Mouse (Mus musculus): ENCODE measurements around the gene Tox3.

The Tox3 gene

GRCm38 (mm10) chr8:90323824-90324223, 24.3 kb downstream of the Tox3 start:
- no peak for DNase-seq

GRCm38 (mm10) chr8:90322701-90323439, 25.3 kb downstream of the Tox3 start:
- DNase-seq = no peak

- no peak for DNase-seq
Observed at GRCm38 (mm10) chr8:90321255-90321654, 26.9 kb downstream of the Tox3 start.

DNA sequence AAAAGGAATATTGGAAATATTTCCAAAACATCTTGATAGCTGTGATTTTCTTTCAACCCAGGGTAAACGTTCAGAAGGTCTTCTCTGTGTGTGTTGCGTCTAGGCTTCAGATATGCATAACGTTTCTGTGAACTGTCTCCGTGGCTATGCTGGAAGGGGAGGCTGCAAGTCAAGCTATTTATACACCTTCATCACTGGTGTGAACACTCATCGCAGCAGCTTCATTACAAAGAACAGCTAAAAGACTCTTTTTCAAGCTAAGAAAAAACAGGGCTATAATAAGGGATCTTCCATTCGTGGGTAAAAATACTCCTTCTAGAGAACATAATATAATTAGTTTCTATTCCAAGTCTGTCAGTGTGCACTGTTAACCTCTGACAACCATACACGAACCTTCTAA, 33.8 kb downstream of the Tox3 start:
- DNase-seq = no peak

DNA sequence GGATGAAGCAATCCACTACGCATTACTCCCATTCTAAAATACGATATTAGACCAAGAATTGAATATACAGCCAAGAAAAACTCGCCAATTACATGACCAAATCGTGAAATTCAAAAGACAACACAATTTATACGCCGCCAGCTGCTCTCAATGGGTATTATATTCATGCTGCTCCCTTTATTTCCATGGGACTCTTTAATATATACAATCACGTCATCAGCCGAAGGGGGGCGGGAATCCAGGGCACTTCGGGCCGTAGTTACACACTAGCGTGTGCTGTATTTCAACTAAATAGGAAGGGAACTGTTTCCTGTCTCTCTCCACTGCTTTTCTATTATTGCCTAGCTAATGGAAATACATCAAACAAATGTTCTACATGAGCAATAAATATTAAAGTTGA, 45.2 kb downstream of the Tox3 start:
- no peak for DNase-seq

- DNase-seq = no peak
Observed at GRCm38 (mm10) chr8:90302252-90302651, 45.9 kb downstream of the Tox3 start.

- DNase-seq = no peak
Observed at GRCm38 (mm10) chr8:90301543-90301942, 46.6 kb downstream of the Tox3 start.

- DNase-seq = no peak
Observed at GRCm38 (mm10) chr8:90300973-90301372, 47.2 kb downstream of the Tox3 start.

DNA sequence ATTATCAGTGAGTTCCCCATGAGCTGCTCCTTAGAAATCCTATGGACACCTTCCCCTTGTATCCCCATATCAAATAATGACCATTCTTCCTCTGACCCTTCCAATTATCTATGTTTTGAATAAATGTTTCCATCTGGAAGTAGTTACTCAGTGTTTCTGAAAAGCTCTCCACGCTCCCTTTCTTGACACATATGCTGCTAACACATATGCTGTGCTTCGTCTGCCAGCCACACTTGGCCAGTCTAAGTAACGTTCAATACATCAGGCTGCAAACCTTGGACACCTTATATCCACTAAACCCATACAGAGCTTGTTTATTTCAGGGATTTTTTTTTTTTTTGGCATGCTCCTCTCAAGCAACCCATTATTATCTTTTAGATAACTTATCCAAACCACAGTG, 54.1 kb downstream of the Tox3 start:
- no peak for DNase-seq

GRCm38 (mm10) chr8:90290811-90291210, 57.3 kb downstream of the Tox3 start:
- no peak for DNase-seq

- DNase-seq = no peak
Observed at GRCm38 (mm10) chr8:90276722-90277121, 71.4 kb downstream of the Tox3 start.

DNA sequence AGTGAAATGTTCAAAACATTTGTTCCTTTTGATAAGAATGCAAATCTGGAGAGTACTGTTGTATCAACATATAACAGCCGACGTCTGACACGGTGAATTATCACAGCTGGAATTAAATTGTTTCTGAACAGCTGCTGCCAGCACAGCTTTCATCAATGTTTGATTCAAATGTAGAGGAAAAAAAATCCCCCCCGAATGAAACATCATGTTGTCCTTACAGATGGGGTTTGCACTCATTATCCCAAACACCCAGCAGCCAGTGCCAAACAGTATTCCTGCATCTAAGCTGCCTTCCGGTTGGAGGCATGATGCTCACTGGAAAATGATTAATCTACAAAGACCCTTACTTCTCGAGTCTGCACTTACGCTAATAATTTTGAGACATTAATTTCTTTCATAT, 75.0 kb downstream of the Tox3 start:
- no peak for DNase-seq

GRCm38 (mm10) chr8:90271920-90272319, 76.2 kb downstream of the Tox3 start:
- DNase-seq = no peak

GRCm38 (mm10) chr8:90267698-90268256, 80.4 kb downstream of the Tox3 start:
- DNase-seq = no peak

DNA sequence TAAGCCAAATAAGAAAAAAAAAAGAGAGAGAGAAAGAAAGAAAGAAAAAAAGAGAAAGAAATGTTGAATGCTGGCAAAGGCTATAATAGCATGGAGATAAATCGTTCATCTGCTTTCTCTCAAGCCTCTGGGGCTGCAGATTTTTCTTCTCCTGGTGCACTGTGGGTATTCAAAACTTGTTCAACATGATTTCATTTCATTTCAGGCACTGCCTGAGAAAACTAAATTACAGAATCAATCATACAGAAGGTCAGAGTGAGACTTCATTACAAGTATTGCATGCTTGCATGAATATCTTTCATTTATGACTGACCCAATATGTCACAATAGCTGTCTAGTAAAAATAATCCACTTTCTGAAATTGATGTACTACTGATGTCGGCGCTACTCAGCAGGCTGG, 81.2 kb downstream of the Tox3 start:
- DNase-seq = no peak

DNA sequence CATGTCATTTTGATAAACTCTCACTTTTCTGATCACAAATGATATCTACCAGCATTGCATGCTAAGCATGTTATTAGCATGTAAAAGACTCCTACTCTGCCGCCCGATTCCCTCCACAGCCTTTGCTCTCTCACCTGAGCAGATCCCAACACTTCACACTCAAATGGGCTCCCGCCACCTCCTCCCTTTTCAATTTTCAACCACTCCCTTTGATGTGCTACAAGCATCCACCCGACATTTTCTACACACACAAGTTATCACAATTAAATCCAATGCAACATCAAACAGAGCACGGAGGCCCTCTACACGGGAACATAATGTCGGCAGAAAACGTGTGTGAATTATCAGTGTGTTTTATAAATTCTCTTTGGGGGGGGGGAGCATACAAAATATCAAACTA, 81.9 kb downstream of the Tox3 start:
- no peak for DNase-seq

GRCm38 (mm10) chr8:90254158-90254867, 93.8 kb downstream of the Tox3 start:
- DNase-seq = no peak

DNA sequence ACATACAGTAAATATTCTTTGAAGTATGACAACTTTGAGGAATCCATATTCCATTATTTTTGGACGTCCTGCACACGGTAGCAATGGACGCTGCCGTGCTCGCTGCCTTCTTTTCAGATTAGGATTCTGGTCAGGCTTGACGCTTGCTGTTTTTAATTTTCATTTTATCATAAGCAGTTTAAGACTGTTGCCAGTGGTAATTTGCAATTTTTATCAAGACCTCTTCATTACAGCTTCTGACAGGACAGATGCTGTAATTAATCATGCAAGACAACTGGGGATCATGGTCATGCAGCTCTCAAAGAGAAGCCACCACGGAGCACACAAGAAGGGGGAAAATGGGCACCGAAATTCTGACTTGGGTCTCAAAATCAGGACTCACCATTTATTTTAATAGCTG, 101.8 kb downstream of the Tox3 start:
- no peak for DNase-seq

GRCm38 (mm10) chr8:90245828-90246227, 102.3 kb downstream of the Tox3 start:
- DNase-seq = no peak

DNA sequence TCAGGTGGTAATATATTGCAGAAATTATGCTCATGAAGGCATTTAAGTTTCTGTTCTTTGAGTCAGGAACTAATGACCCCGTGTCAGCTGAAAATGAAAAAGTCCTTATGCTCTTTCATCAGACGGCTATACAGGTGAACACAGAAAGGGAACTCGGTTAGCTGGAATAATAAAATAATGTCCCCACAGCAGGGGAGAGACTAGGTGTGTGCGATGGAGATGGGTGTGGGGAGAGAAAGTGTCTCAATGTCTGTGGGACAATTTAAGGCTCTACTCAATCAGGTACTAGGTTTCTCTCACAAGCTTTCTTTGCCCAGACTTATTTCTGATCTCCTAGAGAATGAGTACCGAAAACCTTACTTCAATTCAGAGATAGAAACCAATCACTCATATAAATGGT, 103.0 kb downstream of the Tox3 start:
- no peak for DNase-seq

DNA sequence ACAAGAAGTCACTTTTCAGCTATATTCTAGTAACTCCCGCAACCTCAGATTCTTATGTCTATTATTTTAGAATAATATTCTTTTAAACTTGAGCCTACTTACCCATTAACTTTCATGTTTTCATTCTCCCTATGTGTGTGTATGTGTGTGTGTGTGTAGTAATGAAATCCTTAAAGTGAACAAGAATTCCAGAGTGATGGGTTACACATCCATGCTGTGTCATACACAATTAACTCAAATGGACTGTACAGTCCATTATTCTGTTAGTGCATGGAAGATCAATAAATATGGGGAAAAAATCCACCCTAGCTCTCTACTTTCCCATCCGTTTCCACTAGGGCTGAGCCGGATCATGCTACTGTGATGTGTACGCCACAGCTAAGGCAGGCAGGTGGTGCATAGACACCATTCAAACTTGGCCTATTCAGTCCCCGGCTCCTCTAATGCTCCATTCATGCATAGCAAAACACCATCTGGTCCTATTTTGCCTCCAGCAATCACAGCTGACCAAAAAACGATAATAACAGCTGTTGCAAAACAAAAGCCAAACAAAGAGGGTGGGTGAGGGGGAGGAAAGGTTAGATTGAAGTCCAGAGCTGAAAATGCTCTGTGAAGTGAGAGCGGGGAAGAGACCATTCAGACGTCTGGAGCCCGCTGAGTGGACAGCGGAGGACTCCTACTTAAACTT, 103.5 kb downstream of the Tox3 start:
- DNase-seq = no peak

DNA sequence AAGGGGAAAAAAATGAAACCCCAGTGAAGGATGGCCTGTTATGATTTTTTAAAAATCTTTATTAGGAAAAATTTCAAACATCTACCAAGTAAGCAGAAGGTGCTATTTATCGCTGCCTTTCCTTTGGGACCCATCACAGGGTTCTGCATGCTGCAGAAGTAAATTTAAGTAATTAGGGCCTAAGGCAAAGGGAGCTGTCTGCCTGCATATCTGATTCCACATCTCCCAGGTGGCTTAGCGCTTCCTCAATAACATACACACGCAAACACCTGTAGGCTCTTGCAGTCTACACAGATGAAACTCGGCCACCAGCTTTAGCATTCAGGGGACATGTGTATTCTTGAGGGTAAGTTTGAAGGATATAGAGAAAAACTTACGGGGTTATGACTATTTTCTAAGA, 104.2 kb downstream of the Tox3 start:
- no peak for DNase-seq

DNA sequence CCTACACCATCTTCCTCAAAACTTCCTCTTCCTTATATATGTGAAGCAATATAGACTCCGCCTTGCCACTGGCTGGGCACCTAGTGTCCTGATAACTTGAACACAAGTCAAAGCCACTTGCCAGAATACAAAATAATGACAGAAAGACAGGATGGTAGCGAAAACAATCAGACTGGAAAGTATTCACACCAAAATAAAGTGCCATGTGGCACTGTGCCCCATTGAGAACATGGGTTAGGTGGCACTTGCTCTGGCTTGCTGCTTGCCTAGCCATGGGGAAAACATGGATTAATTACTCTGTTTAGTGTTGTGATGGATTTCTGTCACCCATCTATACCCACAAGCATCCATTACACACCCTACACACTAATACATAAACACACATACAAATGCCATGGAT, 105.8 kb downstream of the Tox3 start:
- DNase-seq = no peak

- DNase-seq = no peak
Observed at GRCm38 (mm10) chr8:90241461-90241860, 106.7 kb downstream of the Tox3 start.

Measured in B cell, adult 2 months (primary cell).